Mouse (Mus musculus) cortical plate, adult 2 months (tissue): ENCODE results near the gene Peli2.

Experiments used
- CTCF ChIP-seq: fragments of 200-500 bp; IDR thresholded peaks from 2 replicates; pipeline ENCODE4 v1.5.1; 2011; ENCODE audit warnings: mild to moderate bottlenecking, control low read depth, low read length; ENCODE audit not compliant: insufficient read depth; ENCODE audit errors: extremely low read depth
- POLR2A ChIP-seq: fragments of 200-500 bp; IDR thresholded peaks from 2 replicates; pipeline ENCODE4 v1.6.1; 2011; ENCODE audit warnings: mild to moderate bottlenecking, low read length, control low read depth; ENCODE audit not compliant: insufficient read depth; ENCODE audit errors: extremely low read depth

DNA sequence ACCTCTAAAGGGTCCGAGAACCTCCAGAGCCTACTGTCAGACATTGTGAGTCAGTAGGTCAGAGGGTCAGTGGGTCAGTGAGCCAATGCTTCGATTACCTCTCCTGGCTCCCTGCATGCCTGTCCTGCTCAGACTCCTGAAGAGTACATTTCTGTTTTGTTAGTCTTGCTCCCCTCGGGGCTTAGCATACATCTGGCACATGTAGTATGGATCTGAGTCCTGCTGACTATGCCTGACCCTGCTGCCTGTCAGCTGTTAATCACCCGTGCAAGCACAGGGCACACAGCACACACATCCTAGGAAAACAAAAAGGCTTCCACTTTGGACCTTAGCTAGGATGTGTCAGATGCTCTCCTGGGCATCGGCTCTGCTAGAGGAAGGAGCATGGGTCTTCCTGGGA, 134.7 kb downstream of the Peli2 start:
- TF ChIP-seq CTCF: no peak
- no peak for TF ChIP-seq POLR2A
